Mouse (Mus musculus) Muller cell, postnatal 12 days (primary cell): ENCODE results near the gene Gm47841.

Source experiments
- DNase-seq: peaks from one replicate; pipeline ENCODE4 v3.0.0-alpha.2; 2015; ENCODE audit errors: inconsistent ontology term

Gene Gm47841

DNA sequence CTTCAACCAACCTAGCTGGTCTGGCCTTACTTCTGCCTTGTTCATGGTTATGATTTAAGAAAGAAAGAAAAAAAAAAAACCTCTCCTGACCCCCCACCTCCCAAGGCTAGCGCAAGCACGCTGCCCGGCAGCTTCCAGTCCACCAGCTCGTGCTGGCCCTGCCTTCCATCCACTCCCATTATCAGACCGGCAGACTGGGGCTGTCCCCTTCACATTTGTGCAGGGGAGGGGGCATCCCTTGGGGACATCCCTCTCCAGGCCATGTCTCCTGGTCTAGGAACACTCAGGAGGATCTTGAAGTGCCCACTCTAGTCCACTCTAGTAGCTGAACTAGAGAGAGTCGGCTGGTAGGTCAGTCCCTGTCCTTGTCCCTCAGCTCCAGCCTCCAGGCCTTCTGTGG, 2.7 kb downstream of the Gm47841 start:
- no peak for DNase-seq

GRCm38 (mm10) chr15:101042613-101043012, 4.6 kb downstream of the Gm47841 start:
- peak; percentile 46 for DNase-seq

- DNase-seq, result no peak
Observed at GRCm38 (mm10) chr15:101041966-101042365, 5.2 kb downstream of the Gm47841 start.

- DNase-seq, result no peak
Observed at GRCm38 (mm10) chr15:101039651-101040050, 7.5 kb downstream of the Gm47841 start.

GRCm38 (mm10) chr15:101028960-101029359, 18.2 kb downstream of the Gm47841 start:
- peak; percentile 43 for DNase-seq

DNA sequence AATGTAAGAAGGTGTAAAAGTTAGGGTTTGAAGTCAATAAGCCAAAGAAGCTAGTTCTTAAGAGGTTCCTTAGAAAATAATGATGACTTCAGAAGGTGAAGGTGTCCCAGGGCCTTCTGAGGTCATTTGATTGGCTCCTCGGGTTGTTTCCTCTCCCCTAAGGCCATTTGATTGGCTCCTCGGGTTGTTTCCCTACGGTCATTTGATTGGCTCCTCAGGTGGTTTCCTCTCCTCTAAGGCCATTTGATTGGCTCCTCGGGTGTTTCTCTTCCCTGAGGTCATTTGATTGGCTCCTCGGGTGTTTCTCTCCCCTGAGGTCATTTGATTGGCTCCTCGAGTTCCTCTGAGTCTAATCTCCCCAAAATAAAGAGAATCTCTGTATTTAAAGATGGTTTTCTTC, 35.8 kb downstream of the Gm47841 start:
- no peak for DNase-seq

DNA sequence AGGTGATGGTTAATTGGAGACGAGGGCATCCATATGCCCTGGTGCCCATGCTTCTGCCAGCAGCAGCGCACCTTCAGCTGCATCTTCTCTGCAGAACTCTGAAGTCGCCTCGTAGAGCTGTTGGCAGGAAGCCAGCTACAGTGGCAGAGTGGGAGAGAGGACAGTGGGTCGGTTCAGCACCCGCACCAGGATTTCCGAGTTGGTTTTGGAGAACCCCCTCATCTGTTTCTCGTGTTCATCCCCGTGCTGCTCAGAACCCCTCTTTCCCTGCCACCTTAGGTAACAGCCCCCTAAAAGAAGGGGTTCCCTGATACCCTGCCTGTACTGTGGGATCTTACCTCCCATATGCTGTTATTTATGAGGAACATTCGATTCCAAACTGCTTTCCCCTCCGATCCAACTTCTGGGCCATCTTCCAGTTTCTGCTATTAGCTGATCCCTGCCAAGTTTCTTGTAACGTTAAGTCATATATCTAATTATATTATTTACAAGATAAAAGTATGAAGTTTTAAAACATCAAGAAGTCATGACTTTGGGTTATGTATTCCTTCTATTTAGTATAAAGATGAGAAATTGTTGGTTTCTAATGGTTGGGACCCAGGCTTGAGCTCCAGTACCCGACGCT, 38.7 kb downstream of the Gm47841 start:
- DNase-seq, result no peak

GRCm38 (mm10) chr15:101007236-101007635, 40.0 kb downstream of the Gm47841 start:
- DNase-seq, result no peak

DNA sequence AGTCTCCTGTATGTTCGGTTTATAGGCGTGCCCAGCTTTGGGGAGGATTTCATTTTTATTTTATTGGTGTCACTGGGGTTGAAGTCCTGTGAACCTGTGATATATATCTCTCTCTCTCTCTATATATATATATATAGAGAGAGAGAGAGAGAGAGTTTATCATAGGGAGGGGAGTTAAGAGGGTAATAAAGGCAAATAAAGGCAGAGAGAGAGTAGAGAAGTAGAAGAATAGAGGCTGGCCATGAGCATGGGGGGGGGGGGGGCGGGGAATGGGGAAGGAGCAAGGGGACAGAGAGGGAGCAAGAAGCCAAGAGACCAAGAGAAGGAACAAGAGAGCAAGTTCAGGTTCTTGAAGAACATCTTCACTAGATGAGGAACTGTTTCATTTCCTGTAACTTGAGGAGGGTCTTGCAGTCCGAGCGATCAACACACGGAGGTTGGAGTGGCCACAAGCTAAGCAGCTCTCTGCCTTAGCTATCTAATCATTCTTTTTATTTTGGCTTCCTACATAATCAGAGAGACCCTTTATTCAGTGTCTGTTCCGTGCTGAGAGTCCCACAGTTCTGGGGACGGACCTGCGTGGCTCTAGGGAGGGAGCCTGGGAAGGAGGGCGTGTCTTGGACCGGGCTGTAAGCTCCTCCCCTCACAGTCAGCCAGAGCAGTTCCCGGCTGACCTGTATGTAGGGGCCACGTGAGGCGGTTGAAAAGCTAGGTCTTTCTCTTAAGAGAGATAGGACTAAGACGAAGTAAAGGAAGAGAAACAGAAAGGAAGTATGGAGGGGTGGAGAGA, 40.8 kb downstream of the Gm47841 start:
- peak; percentile 64 for DNase-seq

GRCm38 (mm10) chr15:101005717-101006116, 41.5 kb downstream of the Gm47841 start:
- DNase-seq, result no peak

DNA sequence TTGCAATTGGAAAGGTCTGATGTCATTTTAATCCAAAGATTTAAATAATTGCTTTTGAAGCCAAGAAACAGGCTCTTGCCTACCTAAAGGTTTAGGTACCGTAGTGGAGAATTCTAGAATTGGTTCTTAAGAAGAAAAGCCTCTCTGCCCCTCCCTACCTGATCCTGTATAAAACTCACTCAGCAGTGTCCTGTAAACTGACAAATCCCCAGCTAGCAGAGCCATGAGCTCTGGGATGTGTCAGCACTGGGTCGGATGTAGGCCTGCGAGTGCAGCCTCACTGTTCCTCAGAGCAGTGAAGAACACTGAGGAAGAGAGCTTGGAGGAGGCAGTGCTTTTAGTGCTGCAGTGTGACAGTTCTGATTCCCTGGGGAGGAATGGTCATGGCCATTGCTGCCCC, 42.7 kb downstream of the Gm47841 start:
- no peak for DNase-seq

DNA sequence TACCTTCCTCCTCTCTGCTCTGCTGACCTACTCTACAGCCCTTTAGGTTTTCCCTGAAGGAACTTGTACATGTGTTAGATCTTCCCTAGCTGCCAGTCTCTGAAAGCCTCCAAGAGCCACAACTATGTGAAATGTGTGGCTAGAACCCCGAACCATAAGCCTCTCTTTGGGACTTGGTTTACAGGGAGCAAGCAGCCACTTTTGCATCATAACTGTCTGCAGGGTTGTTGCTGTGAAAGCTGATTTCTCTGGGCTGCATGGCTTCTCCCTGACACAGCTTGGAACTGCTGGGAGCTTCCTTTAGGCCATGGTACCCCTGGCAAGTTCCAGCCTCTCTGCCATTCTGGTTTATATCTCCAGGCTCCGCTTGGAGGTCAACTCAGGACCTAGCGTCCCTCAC, 44.7 kb downstream of the Gm47841 start:
- DNase-seq, result no peak

- no peak for DNase-seq
Observed at GRCm38 (mm10) chr15:101001685-101002084, 45.5 kb downstream of the Gm47841 start.

DNA sequence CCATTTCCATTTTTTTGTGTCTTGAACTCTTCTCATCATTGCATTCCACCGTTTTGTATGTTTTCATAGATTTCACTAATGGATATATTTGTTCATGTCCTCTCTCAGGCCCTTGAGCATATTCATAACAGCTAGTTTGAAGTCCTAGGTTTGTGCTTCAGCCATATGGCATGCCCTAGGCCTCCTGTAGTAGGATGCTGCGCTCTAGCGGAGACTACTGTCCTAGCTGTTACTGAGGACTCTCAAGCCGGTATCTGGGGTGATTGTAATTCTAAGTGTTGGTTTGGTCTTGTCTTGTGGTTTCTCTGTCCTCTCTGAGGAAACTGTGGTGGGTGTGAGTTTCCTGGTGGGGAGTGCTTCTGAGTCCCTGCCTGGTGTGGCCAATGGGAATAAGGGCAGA, 50.1 kb downstream of the Gm47841 start:
- DNase-seq, result no peak
